Mouse (Mus musculus) G1E-ER4 (cell line): ENCODE measurements around the gene AI481877. TPM values are rescaled to one million over a fixed set of nuclear protein-coding genes. Genes with fewer than 3 reads are reported as not detected.

Source experiments
- GATA1 ChIP-seq: IDR thresholded peaks from one replicate; pipeline ENCODE4 v1.8.0; 2012; ENCODE audit warnings: low read length, inconsistent platforms
- polyA plus RNA-seq: library from polyadenylated mRNA; stranded (reverse); fragments of >175 nt; gene quantifications from 2 replicates; pipeline ENCODE4 v1.2.3, GENCODE M21; 2012

Gene AI481877
- polyA plus RNA-seq, 1 experiment: not detected

- TF ChIP-seq GATA1: no peak
Measured at GRCm38 (mm10) chr4:59009696-59010095, 129.1 kb downstream of the AI481877 start.

- TF ChIP-seq GATA1: no peak
Measured at GRCm38 (mm10) chr4:59009186-59009585, 129.6 kb downstream of the AI481877 start.

GRCm38 (mm10) chr4:59007974-59008373 is 130.8 kb downstream of the AI481877 start:
- no peak for TF ChIP-seq GATA1

- no peak for TF ChIP-seq GATA1
Measured at GRCm38 (mm10) chr4:59007016-59007415, 131.8 kb downstream of the AI481877 start.

- no peak for TF ChIP-seq GATA1
Measured at GRCm38 (mm10) chr4:59006211-59006610, 132.6 kb downstream of the AI481877 start.

GRCm38 (mm10) chr4:59003806-59004200 is 135.0 kb downstream of the AI481877 start:
- no peak for TF ChIP-seq GATA1

GRCm38 (mm10) chr4:59002948-59003805 is 135.6 kb downstream of the AI481877 start, which contains the start of gene Gm20503:
Gene Gm20503, plus strand, starts transcription at chr4:59003210.
- TF ChIP-seq GATA1: no peak

- no peak for TF ChIP-seq GATA1
Measured at GRCm38 (mm10) chr4:59000614-59001013, 138.2 kb downstream of the AI481877 start.

GRCm38 (mm10) chr4:58999686-59000085 is 139.1 kb downstream of the AI481877 start:
- no peak for TF ChIP-seq GATA1

- peak; percentile 38 for TF ChIP-seq GATA1
Measured at GRCm38 (mm10) chr4:58998688-58999087, 140.1 kb downstream of the AI481877 start.

GRCm38 (mm10) chr4:58997081-58997480 is 141.7 kb downstream of the AI481877 start:
- no peak for TF ChIP-seq GATA1

GRCm38 (mm10) chr4:58995251-58995693 is 143.5 kb downstream of the AI481877 start:
- no peak for TF ChIP-seq GATA1

- no peak for TF ChIP-seq GATA1
Measured at GRCm38 (mm10) chr4:58994762-58995161, 144.0 kb downstream of the AI481877 start, which contains the start of gene Dnajc25. Gene Dnajc25, plus strand, starts transcription at chr4:58995062.

Other genes starting within 250 kb of the AI481877 start
- 35.0 and 44.5 TPM in 2 replicates for gene Ecpas, start 226.2 kb downstream of the AI481877 start, polyA plus RNA-seq
- gene Zkscan16, start 195.4 kb downstream of the AI481877 start, polyA plus RNA-seq: not detected in 2 replicates
- gene Ptgr1, start 151.9 kb downstream of the AI481877 start, polyA plus RNA-seq: 0.06 and 0.24 TPM in 2 replicates
- gene Dnajc25, start 143.9 kb downstream of the AI481877 start, polyA plus RNA-seq: 3.8 and 6.5 TPM in 2 replicates
- not detected in 2 replicates for gene Gm20503, start 135.8 kb downstream of the AI481877 start, polyA plus RNA-seq
- 17.3 and 20.9 TPM in 2 replicates for gene Gng10, start 103.9 kb downstream of the AI481877 start, polyA plus RNA-seq
- gene Ugcg, start 50.3 kb upstream of the AI481877 start, polyA plus RNA-seq: 90.3 and 143 TPM in 2 replicates